In genomic region chr17:86618431-86618861, GRCm38 (mm10) we compare ENCODE assay signal across 9 mouse cellular contexts.
A peak's percentile ranks its signal among the peaks of the same experiment; 100 is the strongest.
DNase-seq lines count a peak whose midpoint lies in the region; ATAC-seq lines count a peak whose summit lies in the region.
"Had no signal": no experiment of that assay in that cellular context is flagged by ENCODE, and none has a peak within 500 bp of the region (broad histone marks: within the 10 kb centered on the region; RNA-seq: fewer than 3 reads in every experiment).

No protein-coding gene starts in this region.

- no peak for ATAC-seq in forebrain, embryonic 12.5 days (ENCODE audit: low FRiP score)
- ATAC-seq in heart, embryonic 11.5 days (replicated peaks; ENCODE audit: insufficient number of reproducible peaks, low FRiP score, low TSS enrichment) = no peak
- ATAC-seq in kidney, embryonic 16.5 days (ENCODE audit: low FRiP score, low TSS enrichment) = peak; percentile 24; the same call in 1 of the 2 replicates

- no peak overlapping the region for H3K4me2 ChIP-seq in forebrain, embryonic 12.5 days
- no peak overlapping the region for H3K4me2 ChIP-seq in heart, embryonic 11.5 days
- no peak overlapping the region for H3K4me2 ChIP-seq in kidney, embryonic 16.5 days (replicated peaks; ENCODE audit: low read depth, low read length)

- no peak for DNase-seq in forebrain, embryonic 10.5 days (ENCODE audit: extremely low spot score, low spot score)
- peak; percentile 31 for DNase-seq in adrenal gland, adult 8-10 months
- no peak for DNase-seq in thymus, postnatal 14 days
- no peak for DNase-seq in right cerebral cortex, adult 2 months (ENCODE audit: low spot score in 2 of 2)
- DNase-seq in spleen, postnatal 14 days (ENCODE audit: low spot score in 2 of 2) = no peak
- DNase-seq: B cell, adult 2 months had no signal

- H3K36me3 ChIP-seq in forebrain, embryonic 10.5 days (replicated peaks) = no peaks in the 10 kb centered on the region
- no peaks in the 10 kb centered on the region for H3K36me3 ChIP-seq in forebrain, embryonic 12.5 days (replicated peaks)
- H3K36me3 ChIP-seq in heart, embryonic 11.5 days (ENCODE audit: control insufficient read depth, insufficient read depth, low read length) = no peaks in the 10 kb centered on the region
- no peaks in the 10 kb centered on the region for H3K36me3 ChIP-seq in kidney, embryonic 16.5 days (ENCODE audit: insufficient read depth, low read length)

- no peak overlapping the region for H3K9ac ChIP-seq in forebrain, embryonic 12.5 days
- no peak overlapping the region for H3K9ac ChIP-seq in heart, embryonic 11.5 days (ENCODE audit: low read depth, low read length)
- no peak overlapping the region for H3K9ac ChIP-seq in kidney, embryonic 16.5 days (replicated peaks; ENCODE audit: low read length)

- WGBS in forebrain, embryonic 10.5 days = 85% methylated on average over 4 of the region's 4 CpGs
- WGBS in forebrain, embryonic 12.5 days = 84% methylated on average over 4 of the region's 4 CpGs
- WGBS in heart, embryonic 11.5 days (ENCODE audit: insufficient replicate concordance) = 65% methylated on average over 4 of the region's 4 CpGs
- whole genome bisulfite sequencing in kidney, embryonic 16.5 days = 57% methylated on average over 4 of the region's 4 CpGs

- no peaks in the 10 kb centered on the region for H3K27me3 ChIP-seq in forebrain, embryonic 10.5 days (ENCODE audit: poor library complexity, severe bottlenecking)
- H3K27me3 ChIP-seq in forebrain, embryonic 12.5 days = no peaks in the 10 kb centered on the region
- H3K27me3 ChIP-seq in heart, embryonic 11.5 days (ENCODE audit: control insufficient read depth, insufficient read depth, low read length) = no peaks in the 10 kb centered on the region
- no peaks in the 10 kb centered on the region for H3K27me3 ChIP-seq in kidney, embryonic 16.5 days (ENCODE audit: insufficient read depth, low read length)

- peaks cover 11% of the 10 kb centered on the region; the same call in 1 of the 2 replicates for H3K4me1 ChIP-seq in forebrain, embryonic 10.5 days
- no peaks in the 10 kb centered on the region; the same call in 1 of the 2 replicates for H3K4me1 ChIP-seq in forebrain, embryonic 12.5 days
- H3K4me1 ChIP-seq in heart, embryonic 11.5 days (ENCODE audit: control insufficient read depth, insufficient read depth, low read length) = peaks cover 9% of the 10 kb centered on the region
- peaks cover 15% of the 10 kb centered on the region for H3K4me1 ChIP-seq in kidney, embryonic 16.5 days (ENCODE audit: insufficient read depth, low read length)

- no peaks in the 10 kb centered on the region for H3K9me3 ChIP-seq in forebrain, embryonic 10.5 days
- H3K9me3 ChIP-seq in forebrain, embryonic 12.5 days = no peaks in the 10 kb centered on the region
- no peaks in the 10 kb centered on the region for H3K9me3 ChIP-seq in heart, embryonic 11.5 days (replicated peaks; ENCODE audit: control insufficient read depth, low read length)
- H3K9me3 ChIP-seq in kidney, embryonic 16.5 days (ENCODE audit: low read length) = no peaks in the 10 kb centered on the region

- H3K27ac ChIP-seq in forebrain, embryonic 10.5 days = 0 out of 2 replicates have a peak overlapping the region, but pooled peaks have one; percentile 7
- no peak overlapping the region for H3K27ac ChIP-seq in forebrain, embryonic 12.5 days
- H3K27ac ChIP-seq in heart, embryonic 11.5 days (ENCODE audit: low read depth, low read length) = 0 out of 2 replicates have a peak overlapping the region, but pooled peaks have one; percentile 7
- peak overlapping the region; percentile 77 for H3K27ac ChIP-seq in kidney, embryonic 16.5 days (ENCODE audit: low read length)

- H3K4me3 ChIP-seq in forebrain, embryonic 10.5 days = no peak overlapping the region
- no peak overlapping the region for H3K4me3 ChIP-seq in forebrain, embryonic 12.5 days (replicated peaks)
- no peak overlapping the region for H3K4me3 ChIP-seq in heart, embryonic 11.5 days (ENCODE audit: low read depth, low read length)
- no peak overlapping the region for H3K4me3 ChIP-seq in kidney, embryonic 16.5 days (ENCODE audit: low read length)
